Mouse (Mus musculus): ENCODE data around the gene Zan. TPM values are rescaled to one million over a fixed set of nuclear protein-coding genes. Genes with fewer than 3 reads are reported as not detected.

Gene Zan
- polyA plus RNA-seq, 1 experiment from 2014 or later: not detected

DNA sequence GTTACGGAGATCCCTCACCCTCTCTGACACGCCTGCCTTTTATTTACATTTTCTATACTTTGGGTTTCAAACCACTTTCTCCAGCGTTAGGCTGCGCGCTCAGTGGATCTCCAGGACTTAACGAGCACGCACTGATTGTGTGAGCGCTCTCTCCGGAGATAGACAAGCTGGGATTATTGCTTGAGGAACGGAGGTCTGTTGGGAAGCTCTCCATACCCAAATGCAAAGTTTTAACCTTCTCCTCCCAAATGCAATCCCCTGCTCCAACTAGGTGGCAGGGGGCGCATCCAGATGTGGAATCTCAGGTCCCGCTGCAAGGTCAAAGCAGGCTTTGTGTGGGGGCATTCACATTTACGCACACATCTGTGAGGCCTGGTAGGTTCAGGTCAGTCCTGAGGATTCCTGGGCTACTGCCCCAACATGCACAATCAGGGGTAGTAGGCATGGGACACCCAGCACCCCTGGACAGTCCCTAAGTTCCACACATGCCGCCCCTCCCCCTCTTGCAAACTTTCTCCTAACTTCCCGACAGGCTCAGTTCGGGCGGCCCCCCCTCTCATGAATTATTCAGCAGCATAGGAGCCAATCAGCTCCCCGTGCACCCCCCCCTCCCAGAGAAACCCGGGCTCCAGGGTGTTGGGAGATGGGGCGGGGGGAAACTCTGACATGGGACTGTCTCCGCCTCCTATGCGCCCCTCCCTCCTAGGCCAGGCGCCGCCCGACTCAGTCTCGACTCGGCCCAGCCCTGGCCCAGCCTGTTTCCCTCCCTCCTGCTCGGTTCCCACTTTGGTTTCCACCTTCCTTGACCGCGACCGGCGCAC lies 127.3 kb downstream of the Zan start, which contains the start of gene Ephb4:
Ephb4 (plus strand) TSS at position 726 of the 821 bp plus-strand sequence.
- Histone ChIP-seq H3K9me3 (ENCODE audit: control insufficient read depth, low read length) (no peaks in the 10 kb centered on the region), H3K9ac (ENCODE audit: low read length) (peak within 1 kb of the TSS; percentile 97), H3K4me1 (ENCODE audit: control insufficient read depth, insufficient read depth, low read length) (peaks cover 35% of the 10 kb centered on the region), H3K27me3 (ENCODE audit: control insufficient read depth, insufficient read depth, low read length) (no peaks in the 10 kb centered on the region), H3K27ac (replicated peaks; ENCODE audit: low read depth, low read length) (peak within 1 kb of the TSS; percentile 98), H3K4me2 (ENCODE audit: low read depth, severe bottlenecking) (peak within 1 kb of the TSS; percentile 100), H3K4me3 (ENCODE audit: low read depth, low read length) (peak within 1 kb of the TSS; percentile 97), H3K36me3 (ENCODE audit: control insufficient read depth, insufficient read depth, low read length) (peaks cover 7% of the 10 kb centered on the region)
- WGBS: under 1% methylated on average over 32 of the region's 32 CpGs
- peak; percentile 96 for DNase-seq (ENCODE audit: low spot score)
- peak; percentile 93 for ATAC-seq (ENCODE audit: insufficient number of reproducible peaks, low FRiP score, low TSS enrichment, low read depth)

DNA sequence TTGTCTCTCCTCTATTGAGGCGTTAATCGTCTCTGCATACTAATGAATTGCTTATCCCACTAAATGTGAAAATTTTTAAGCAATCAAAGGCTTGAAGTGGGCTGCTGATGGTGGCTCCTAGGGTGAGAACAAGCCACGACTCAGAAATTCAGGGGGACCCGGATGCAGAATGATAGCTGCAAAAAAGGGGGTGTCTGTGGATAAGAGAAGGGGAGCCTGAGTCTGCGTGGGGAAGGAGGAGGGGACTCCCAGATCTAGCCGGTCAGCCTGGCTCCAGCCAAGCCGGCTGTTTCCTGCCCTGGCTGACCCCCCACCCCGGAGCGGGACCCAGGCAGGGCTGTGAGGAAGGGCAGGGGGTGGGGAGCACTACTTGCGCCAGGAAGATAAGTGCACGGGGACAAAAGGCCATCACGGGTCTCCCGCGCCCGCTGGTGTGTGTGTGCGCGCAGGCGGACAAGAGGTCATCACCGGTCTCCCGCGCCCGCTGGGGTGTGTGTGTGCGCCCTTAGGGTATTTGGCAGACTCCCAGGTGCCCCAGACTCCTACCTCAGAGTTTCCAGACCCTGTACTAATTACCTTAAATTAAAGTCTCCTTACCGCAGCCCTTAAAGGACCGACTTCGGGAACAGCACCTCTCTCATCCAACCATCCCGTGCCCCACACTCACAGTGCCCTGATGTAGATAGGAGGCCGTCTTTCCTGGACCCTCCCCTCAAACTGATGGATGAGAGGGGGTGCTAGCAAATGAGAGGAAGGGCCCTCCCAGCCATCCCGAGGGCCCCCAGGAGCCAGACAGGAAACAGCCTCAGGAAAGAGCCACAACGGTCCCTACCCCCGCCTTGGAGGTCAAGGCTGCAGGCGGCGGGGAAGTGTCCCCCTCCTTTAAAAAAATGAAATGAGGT lies 128.1 kb downstream of the Zan start:
- H3K27me3 ChIP-seq (ENCODE audit: control insufficient read depth, insufficient read depth, low read length): no peaks in the 10 kb centered on the region
- peak overlapping the region; percentile 100 for H3K4me2 ChIP-seq (ENCODE audit: low read depth, severe bottlenecking)
- H3K36me3 ChIP-seq (ENCODE audit: control insufficient read depth, insufficient read depth, low read length): no peaks in the 10 kb centered on the region; the same call in 1 of the 2 replicates
- peak overlapping the region; percentile 97 for H3K4me3 ChIP-seq (ENCODE audit: low read depth, low read length)
- DNase-seq (ENCODE audit: low spot score) (peak; percentile 72), ATAC-seq (ENCODE audit: insufficient number of reproducible peaks, low FRiP score, low TSS enrichment, low read depth) (no peak)
- H3K9me3 ChIP-seq (ENCODE audit: control insufficient read depth, low read length): no peaks in the 10 kb centered on the region
- peaks cover 32% of the 10 kb centered on the region for H3K4me1 ChIP-seq (ENCODE audit: control insufficient read depth, insufficient read depth, low read length)
- peak overlapping the region; percentile 74 for H3K9ac ChIP-seq (ENCODE audit: low read length)
- H3K27ac ChIP-seq (replicated peaks; ENCODE audit: low read depth, low read length): peak overlapping the region; percentile 98
- WGBS: 1% methylated on average over 33 of the region's 33 CpGs

DNA sequence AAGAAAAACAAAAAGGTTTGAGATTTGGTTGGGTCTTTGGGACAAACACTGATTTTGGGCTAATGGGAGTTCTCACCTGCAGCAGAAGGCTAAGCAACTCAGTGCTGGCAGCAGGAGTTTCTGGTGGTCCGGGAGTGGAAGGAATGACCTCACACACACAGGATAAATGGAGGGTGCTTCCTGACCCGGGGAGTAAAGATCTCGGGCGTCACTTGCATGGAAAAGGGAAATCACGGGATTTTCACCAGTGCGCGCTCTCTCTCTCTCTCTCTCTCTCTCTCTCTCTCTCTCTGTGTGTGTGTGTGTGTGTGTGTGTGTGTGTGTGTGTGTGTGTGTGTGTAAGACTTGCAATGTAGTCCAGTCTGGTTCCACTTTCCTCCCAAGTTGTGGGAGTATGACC lies 129.0 kb downstream of the Zan start:
- peaks cover 26% of the 10 kb centered on the region for H3K4me1 ChIP-seq (ENCODE audit: control insufficient read depth, insufficient read depth, low read length)
- no peaks in the 10 kb centered on the region for H3K36me3 ChIP-seq (ENCODE audit: control insufficient read depth, insufficient read depth, low read length)
- WGBS: 11% methylated on average over 7 of the region's 7 CpGs
- no peak overlapping the region for H3K27ac ChIP-seq (replicated peaks; ENCODE audit: low read depth, low read length)
- DNase-seq (ENCODE audit: low spot score): no peak
- no peak for ATAC-seq (ENCODE audit: insufficient number of reproducible peaks, low FRiP score, low TSS enrichment, low read depth)
- H3K4me2 ChIP-seq (ENCODE audit: low read depth, severe bottlenecking): peak overlapping the region; percentile 17; the same call in 1 of the 2 replicates
- H3K4me3 ChIP-seq (ENCODE audit: low read depth, low read length): no peak overlapping the region
- H3K9ac ChIP-seq (ENCODE audit: low read length): no peak overlapping the region
- H3K9me3 ChIP-seq (ENCODE audit: control insufficient read depth, low read length): no peaks in the 10 kb centered on the region
- H3K27me3 ChIP-seq (ENCODE audit: control insufficient read depth, insufficient read depth, low read length): no peaks in the 10 kb centered on the region

DNA sequence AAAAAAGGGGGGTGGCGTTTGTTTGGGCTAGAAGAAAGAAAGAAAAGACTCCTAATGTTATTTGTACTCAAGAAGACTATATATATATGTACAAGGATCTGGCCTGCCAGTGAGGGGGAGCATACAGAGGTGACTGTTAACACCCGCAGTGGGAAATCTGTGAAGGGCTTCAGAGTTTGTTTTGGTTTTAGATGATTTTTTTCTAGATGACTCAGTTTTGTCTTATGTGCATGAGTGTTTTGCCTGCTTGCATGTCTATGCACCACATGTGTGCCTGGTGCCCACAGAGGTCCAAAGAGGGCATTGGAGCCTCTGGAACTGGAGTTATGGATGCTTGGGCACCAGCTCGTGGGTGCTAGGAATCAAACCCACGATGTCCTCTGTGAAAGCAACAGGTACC lies 129.9 kb downstream of the Zan start:
- H3K4me2 ChIP-seq (ENCODE audit: low read depth, severe bottlenecking): no peak overlapping the region
- DNase-seq (ENCODE audit: low spot score) (no peak), ATAC-seq (ENCODE audit: insufficient number of reproducible peaks, low FRiP score, low TSS enrichment, low read depth) (no peak)
- WGBS: 90% methylated on average over 4 of the region's 4 CpGs
- no peak overlapping the region for H3K4me3 ChIP-seq (ENCODE audit: low read depth, low read length)
- H3K9me3 ChIP-seq (ENCODE audit: control insufficient read depth, low read length): no peaks in the 10 kb centered on the region
- H3K36me3 ChIP-seq (ENCODE audit: control insufficient read depth, insufficient read depth, low read length): no peaks in the 10 kb centered on the region
- H3K9ac ChIP-seq (ENCODE audit: low read length): no peak overlapping the region
- H3K4me1 ChIP-seq (ENCODE audit: control insufficient read depth, insufficient read depth, low read length): peaks cover 22% of the 10 kb centered on the region
- no peak overlapping the region for H3K27ac ChIP-seq (replicated peaks; ENCODE audit: low read depth, low read length)
- H3K27me3 ChIP-seq (ENCODE audit: control insufficient read depth, insufficient read depth, low read length): no peaks in the 10 kb centered on the region

DNA sequence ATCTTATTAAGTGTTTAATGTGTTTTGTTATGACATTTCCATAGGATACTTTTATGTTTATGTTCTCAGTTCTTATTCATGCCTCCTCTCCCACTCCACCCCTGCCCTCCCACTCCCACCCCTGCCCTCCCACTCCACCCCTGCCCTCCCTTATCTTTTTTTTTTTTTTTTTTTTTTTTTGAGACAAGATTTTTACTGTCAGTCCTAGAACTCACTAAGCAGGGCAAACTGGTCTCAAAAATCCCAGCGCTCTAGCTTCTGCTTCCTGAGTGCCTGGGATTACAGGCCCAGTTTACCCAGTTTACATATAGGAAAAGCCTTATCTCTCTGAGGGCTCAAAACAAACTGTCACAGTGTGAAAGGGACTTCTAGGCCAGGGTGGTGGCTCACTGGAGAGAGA lies 130.5 kb downstream of the Zan start:
- no peak overlapping the region for H3K27ac ChIP-seq (replicated peaks; ENCODE audit: low read depth, low read length)
- no peak overlapping the region for H3K9ac ChIP-seq (ENCODE audit: low read length)
- ATAC-seq (ENCODE audit: insufficient number of reproducible peaks, low FRiP score, low TSS enrichment, low read depth) (no peak), DNase-seq (ENCODE audit: low spot score) (no peak)
- H3K4me2 ChIP-seq (ENCODE audit: low read depth, severe bottlenecking): no peak overlapping the region
- H3K27me3 ChIP-seq (ENCODE audit: control insufficient read depth, insufficient read depth, low read length): no peaks in the 10 kb centered on the region
- H3K4me1 ChIP-seq (ENCODE audit: control insufficient read depth, insufficient read depth, low read length): peaks cover 22% of the 10 kb centered on the region
- H3K36me3 ChIP-seq (ENCODE audit: control insufficient read depth, insufficient read depth, low read length): no peaks in the 10 kb centered on the region
- WGBS: 67% methylated on average over 1 of the region's 1 CpGs
- H3K9me3 ChIP-seq (ENCODE audit: control insufficient read depth, low read length): no peaks in the 10 kb centered on the region
- H3K4me3 ChIP-seq (ENCODE audit: low read depth, low read length): no peak overlapping the region

DNA sequence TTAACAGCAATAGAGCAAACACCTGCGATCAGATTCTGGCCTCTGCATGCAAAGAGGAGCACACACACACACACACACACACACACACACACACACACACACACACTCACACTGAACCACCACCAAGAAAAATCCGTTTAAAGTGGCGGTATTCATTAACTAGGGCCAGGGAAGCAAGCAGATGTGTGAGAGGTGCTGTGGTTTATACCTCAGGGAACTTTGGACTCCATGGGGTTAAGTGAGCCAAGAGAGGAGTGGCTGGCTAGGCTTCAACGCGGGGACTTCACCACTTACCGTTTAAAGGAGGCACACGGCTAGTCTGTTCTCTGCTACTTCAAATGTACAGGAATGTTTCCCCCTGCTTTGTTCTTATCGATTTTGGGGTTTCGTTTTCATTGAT lies 131.0 kb downstream of the Zan start:
- ATAC-seq (ENCODE audit: insufficient number of reproducible peaks, low FRiP score, low TSS enrichment, low read depth) (no peak), DNase-seq (ENCODE audit: low spot score) (no peak)
- 15% methylated on average over 9 of the region's 9 CpGs for WGBS
- Histone ChIP-seq H3K4me2 (ENCODE audit: low read depth, severe bottlenecking) (0 out of 2 replicates have a peak overlapping the region, but pooled peaks have one; percentile 4), H3K27ac (replicated peaks; ENCODE audit: low read depth, low read length) (no peak overlapping the region), H3K4me3 (ENCODE audit: low read depth, low read length) (no peak overlapping the region), H3K4me1 (ENCODE audit: control insufficient read depth, insufficient read depth, low read length) (peaks cover 22% of the 10 kb centered on the region), H3K9me3 (ENCODE audit: control insufficient read depth, low read length) (no peaks in the 10 kb centered on the region), H3K9ac (ENCODE audit: low read length) (no peak overlapping the region), H3K36me3 (ENCODE audit: control insufficient read depth, insufficient read depth, low read length) (no peaks in the 10 kb centered on the region), H3K27me3 (ENCODE audit: control insufficient read depth, insufficient read depth, low read length) (no peaks in the 10 kb centered on the region)

DNA sequence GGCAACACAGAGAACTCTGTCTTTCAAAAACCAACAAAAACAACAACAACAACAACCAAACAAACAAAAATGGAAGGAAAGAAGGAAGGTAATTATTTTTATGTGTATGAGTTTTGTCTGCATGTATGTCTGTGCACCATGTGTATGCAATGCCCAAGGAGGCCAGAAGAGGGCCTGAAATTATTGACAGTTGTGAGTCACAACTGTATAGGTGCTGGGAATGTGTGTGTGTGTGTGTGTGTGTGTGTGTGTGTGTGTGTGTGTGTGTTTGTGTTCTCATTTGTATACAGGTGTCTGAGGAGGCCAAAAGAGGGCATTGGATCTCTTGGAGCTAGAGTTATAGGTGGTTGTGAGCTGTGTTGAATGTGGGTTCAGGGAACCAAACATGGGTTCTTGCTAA lies 133.0 kb downstream of the Zan start:
- Histone ChIP-seq H3K4me1 (ENCODE audit: control insufficient read depth, insufficient read depth, low read length) (peaks cover 26% of the 10 kb centered on the region), H3K36me3 (ENCODE audit: control insufficient read depth, insufficient read depth, low read length) (no peaks in the 10 kb centered on the region), H3K9me3 (ENCODE audit: control insufficient read depth, low read length) (no peaks in the 10 kb centered on the region), H3K4me2 (ENCODE audit: low read depth, severe bottlenecking) (no peak overlapping the region), H3K27me3 (ENCODE audit: control insufficient read depth, insufficient read depth, low read length) (no peaks in the 10 kb centered on the region), H3K27ac (replicated peaks; ENCODE audit: low read depth, low read length) (no peak overlapping the region), H3K4me3 (ENCODE audit: low read depth, low read length) (no peak overlapping the region), H3K9ac (ENCODE audit: low read length) (no peak overlapping the region)
- no peak for ATAC-seq (ENCODE audit: insufficient number of reproducible peaks, low FRiP score, low TSS enrichment, low read depth)
- DNase-seq (ENCODE audit: low spot score): no peak

DNA sequence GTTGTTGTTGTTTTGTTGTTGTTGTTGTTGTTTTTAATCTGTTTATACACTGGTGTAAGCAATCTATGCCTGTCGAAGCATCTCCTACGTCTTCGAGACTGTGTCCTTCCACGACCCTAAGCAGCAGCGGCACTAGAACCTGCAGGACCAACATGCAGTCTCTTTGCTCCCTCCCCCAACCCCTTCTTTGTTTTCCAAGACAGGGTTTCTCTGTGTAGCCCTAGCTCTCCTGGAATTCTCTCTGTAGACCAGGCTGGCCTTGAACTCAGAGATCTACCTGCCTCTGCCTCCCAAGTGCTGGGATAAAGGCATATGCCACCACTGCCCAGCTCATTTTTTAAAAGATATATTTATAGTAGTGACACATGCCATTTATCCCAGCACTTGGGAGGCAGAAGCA lies 133.5 kb downstream of the Zan start:
- DNase-seq (ENCODE audit: low spot score) (no peak), ATAC-seq (ENCODE audit: insufficient number of reproducible peaks, low FRiP score, low TSS enrichment, low read depth) (no peak)
- H3K27ac ChIP-seq (replicated peaks; ENCODE audit: low read depth, low read length): no peak overlapping the region
- no peak overlapping the region for H3K9ac ChIP-seq (ENCODE audit: low read length)
- no peak overlapping the region for H3K4me2 ChIP-seq (ENCODE audit: low read depth, severe bottlenecking)
- no peak overlapping the region for H3K4me3 ChIP-seq (ENCODE audit: low read depth, low read length)
- peaks cover 26% of the 10 kb centered on the region for H3K4me1 ChIP-seq (ENCODE audit: control insufficient read depth, insufficient read depth, low read length)
- H3K36me3 ChIP-seq (ENCODE audit: control insufficient read depth, insufficient read depth, low read length): no peaks in the 10 kb centered on the region
- WGBS: 96% methylated on average over 5 of the region's 5 CpGs
- no peaks in the 10 kb centered on the region for H3K9me3 ChIP-seq (ENCODE audit: control insufficient read depth, low read length)
- H3K27me3 ChIP-seq (ENCODE audit: control insufficient read depth, insufficient read depth, low read length): no peaks in the 10 kb centered on the region

All from limb, embryonic 11.5 days (tissue).